Mouse (Mus musculus) embryonic stem cell, embryonic (primary cell): ENCODE data around the gene Macf1.

ENCODE experiments used
- CTCF ChIA-PET, 4 experiments: fragments of 300-600 bp in 2 of 4; fragments of 350-600 bp in 2 of 4; sonication (Branson Sonifier 250); formaldehyde crosslinking; loops; one replicate each; lab custom pipeline; 2022; ENCODE audit warnings: inconsistent platforms in 2 of 4; lab: Charles Lee
- POLR2A ChIA-PET, 4 experiments: fragments of 300-600 bp in 2 of 4; fragments of 350-600 bp in 2 of 4; sonication (Branson Sonifier 250); formaldehyde crosslinking; loops; one replicate each; lab custom pipeline; 2022; ENCODE audit warnings: antibody characterized with exemption in 4 of 4, inconsistent platforms in 1 of 4; lab: Charles Lee

The Macf1 gene

GRCm38 (mm10) chr4:123602700-123603261 lies 81.4 kb downstream of the Macf1 start:
- ChIA-PET CTCF (interaction anchor here in 2 of 4 experiments (0.8 to 3.0 kb wide), 2 partner anchors 14 to 15 kb away, joined by 4 to 16 read pairs; no protein-coding TSS in a partner anchor), POLR2A (interaction anchor here in 3 of 4 experiments (0.9 to 57.5 kb wide), 16 partner anchors 9 to 143 kb away, joined by 3 to 1751 read pairs (median 4); no protein-coding TSS in a partner anchor)

GRCm38 (mm10) chr4:123601036-123601435 lies 83.1 kb downstream of the Macf1 start:
- POLR2A ChIA-PET = interaction anchor here in 2 of 4 experiments (0.7 to 57.5 kb wide), 3 partner anchors 40 to 65 kb away, joined by 3 to 1751 read pairs (median 3); no protein-coding TSS in a partner anchor
- CTCF ChIA-PET = interaction anchor here in 1 of 4 experiments (0.6 kb wide), 1 partner anchor 13 kb away, joined by 3 read pairs; no protein-coding TSS in a partner anchor

- POLR2A ChIA-PET = interaction anchor here in 2 of 4 experiments (1.2 to 57.5 kb wide), 2 partner anchors 10 to 48 kb away, joined by 8 to 1751 read pairs; no protein-coding TSS in a partner anchor
- CTCF ChIA-PET = interaction anchor here in 3 of 4 experiments (0.6 to 1.3 kb wide), 5 partner anchors 9 to 15 kb away, joined by 3 to 10 read pairs (median 5); no protein-coding TSS in a partner anchor
These were observed 85.5 kb downstream of the Macf1 start for GRCm38 (mm10) chr4:123598519-123599228.

- CTCF ChIA-PET = interaction anchor here in 2 of 4 experiments (0.5 to 2.1 kb wide), 4 partner anchors 10 to 73 kb away, joined by 3 to 12 read pairs (median 4); no protein-coding TSS in a partner anchor
- POLR2A ChIA-PET = interaction anchor here in 3 of 4 experiments (0.6 to 3.0 kb wide), 19 partner anchors 8 to 151 kb away, joined by 3 to 14 read pairs (median 4); no protein-coding TSS in a partner anchor
These were observed 89.8 kb downstream of the Macf1 start for GRCm38 (mm10) chr4:123594381-123594806.

- ChIA-PET POLR2A (interaction anchor here in 3 of 4 experiments (0.6 to 3.0 kb wide), 24 partner anchors 9 to 1832 kb away, joined by 3 to 14 read pairs (median 4); no protein-coding TSS in a partner anchor), CTCF (interaction anchor here in 1 of 4 experiments (0.9 to 2.1 kb wide), 5 partner anchors 9 to 74 kb away, joined by 3 to 12 read pairs (median 4); no protein-coding TSS in a partner anchor)
These were observed 90.5 kb downstream of the Macf1 start for GRCm38 (mm10) chr4:123593664-123594063.

GRCm38 (mm10) chr4:123592046-123592445 lies 92.1 kb downstream of the Macf1 start:
- POLR2A ChIA-PET = interaction anchor here in 1 of 4 experiments (0.9 to 2.7 kb wide), 6 partner anchors 9 to 71 kb away, joined by 3 to 14 read pairs (median 6); no protein-coding TSS in a partner anchor
- CTCF ChIA-PET = no interaction called here

GRCm38 (mm10) chr4:123591026-123591635 lies 93.0 kb downstream of the Macf1 start:
- POLR2A ChIA-PET = interaction anchor here in 1 of 4 experiments (0.9 to 1.3 kb wide), 5 partner anchors 12 to 100 kb away, joined by 3 to 4 read pairs (median 3); no protein-coding TSS in a partner anchor
- CTCF ChIA-PET = interaction anchor here in 1 of 4 experiments (1.2 kb wide), 1 partner anchor 167 kb away, joined by 3 read pairs; no protein-coding TSS in a partner anchor

GRCm38 (mm10) chr4:123589496-123589895 lies 94.7 kb downstream of the Macf1 start:
- POLR2A ChIA-PET = interaction anchor here in 3 of 4 experiments (0.5 to 3.8 kb wide), 26 partner anchors 10 to 170 kb away, joined by 3 to 35 read pairs (median 4); no protein-coding TSS in a partner anchor
- CTCF ChIA-PET = interaction anchor here (0.5 to 2.9 kb wide), 38 partner anchors 10 to 510 kb away, joined by 3 to 28 read pairs (median 5); partner anchors contain the start of gene Ndufs5 (in 1 of the 4)

- POLR2A ChIA-PET = interaction anchor here (0.5 to 3.8 kb wide), 46 partner anchors 10 to 281 kb away, joined by 3 to 35 read pairs (median 4); no protein-coding TSS in a partner anchor
- CTCF ChIA-PET = interaction anchor here (0.5 to 2.9 kb wide), 88 partner anchors 9 to 705 kb away, joined by 3 to 28 read pairs (median 4); partner anchors contain the start of gene Ndufs5 (in 1 of the 4)
These were observed 95.5 kb downstream of the Macf1 start for GRCm38 (mm10) chr4:123588353-123589301.

GRCm38 (mm10) chr4:123587616-123588015 lies 96.5 kb downstream of the Macf1 start:
- POLR2A ChIA-PET = interaction anchor here (0.5 to 3.8 kb wide), 27 partner anchors 11 to 280 kb away, joined by 3 to 35 read pairs (median 5); no protein-coding TSS in a partner anchor

GRCm38 (mm10) chr4:123584720-123585093 lies 99.5 kb downstream of the Macf1 start:
- ChIA-PET CTCF (interaction anchor here (0.5 to 2.3 kb wide), 33 partner anchors 8 to 279 kb away, joined by 3 to 15 read pairs (median 4); no protein-coding TSS in a partner anchor), POLR2A (interaction anchor here in 3 of 4 experiments (0.7 to 2.4 kb wide), 24 partner anchors 8 to 107 kb away, joined by 3 to 12 read pairs (median 4); no protein-coding TSS in a partner anchor)

More at GRCm38 (mm10) chr4:123587616-123588015, 96.5 kb downstream of the Macf1 start:
- CTCF ChIA-PET = interaction anchor here (0.5 to 2.9 kb wide), 53 partner anchors 9 to 704 kb away, joined by 3 to 28 read pairs (median 4); no protein-coding TSS in a partner anchor

GRCm38 (mm10) chr4:123584084-123584719 lies 100.0 kb downstream of the Macf1 start:
- ChIA-PET CTCF (interaction anchor here (0.5 to 2.3 kb wide), 34 partner anchors 9 to 279 kb away, joined by 3 to 15 read pairs (median 4); no protein-coding TSS in a partner anchor), POLR2A (interaction anchor here in 3 of 4 experiments (0.6 to 2.4 kb wide), 25 partner anchors 9 to 107 kb away, joined by 3 to 12 read pairs (median 3); no protein-coding TSS in a partner anchor)

GRCm38 (mm10) chr4:123577469-123578088 lies 106.6 kb downstream of the Macf1 start:
- ChIA-PET POLR2A (interaction anchor here in 1 of 4 experiments (0.5 to 3.1 kb wide), 3 partner anchors 10 to 132 kb away, joined by 4 to 12 read pairs (median 5); no protein-coding TSS in a partner anchor), CTCF (interaction anchor here in 1 of 4 experiments (0.8 kb wide), 1 partner anchor 11 kb away, joined by 3 read pairs; no protein-coding TSS in a partner anchor)

- CTCF ChIA-PET = interaction anchor here in 3 of 4 experiments (0.6 to 1.7 kb wide), 5 partner anchors 11 to 35 kb away, joined by 3 to 7 read pairs (median 4); no protein-coding TSS in a partner anchor
- POLR2A ChIA-PET = interaction anchor here in 3 of 4 experiments (0.7 to 4.2 kb wide), 17 partner anchors 8 to 353 kb away, joined by 3 to 24 read pairs (median 5); no protein-coding TSS in a partner anchor
These were observed 111.5 kb downstream of the Macf1 start for GRCm38 (mm10) chr4:123572434-123573336.
